In the genomic region with DNA sequence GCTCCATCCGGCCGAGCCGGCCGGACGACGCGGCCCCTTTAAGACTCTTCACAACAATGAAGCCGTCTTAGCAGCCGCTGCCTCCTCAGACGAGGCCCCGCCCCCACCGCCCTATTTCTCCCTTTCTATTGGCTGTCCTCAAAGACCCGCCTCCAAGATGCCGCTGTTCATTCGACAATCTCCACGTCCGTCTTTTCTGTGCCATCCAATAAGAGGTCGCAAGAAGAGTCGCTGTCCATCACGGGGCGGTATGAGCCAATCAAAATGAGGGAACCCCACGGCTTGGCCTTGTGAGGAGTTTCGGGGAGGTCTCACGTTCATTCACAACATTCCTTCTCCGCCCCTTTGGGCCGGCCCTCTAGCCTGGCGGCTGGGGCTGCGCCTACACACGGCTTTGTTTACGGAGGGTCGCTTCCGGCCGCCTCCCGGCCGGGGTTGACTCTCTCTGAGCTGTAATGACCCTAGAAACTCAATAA, we compare ENCODE assay signal across 8 mouse cellular contexts. TPM values are rescaled to one million over a fixed set of nuclear protein-coding genes. Genes with fewer than 3 reads are reported as not detected.
DNase-seq lines count a peak whose midpoint lies in the region; ATAC-seq lines count a peak whose summit lies in the region.

A gene (minus strand): TSS at position 58 of the 476 bp plus-strand sequence.

- peak within 1 kb of the TSS; percentile 72 for H3K4me3 ChIP-seq in brown adipose tissue, adult 24 weeks (ENCODE audit: insufficient read depth, low read depth, low read length)
- H3K4me3 ChIP-seq in heart, embryonic 13.5 days = peak within 1 kb of the TSS; percentile 90
- peak within 1 kb of the TSS; percentile 75 for H3K4me3 ChIP-seq in liver, embryonic 12.5 days
- peak within 1 kb of the TSS; percentile 99 for H3K4me3 ChIP-seq in stomach, embryonic 15.5 days (replicated peaks)

- under 1% methylated on average over 35 of the region's 35 CpGs for WGBS in heart, embryonic 13.5 days
- WGBS in liver, embryonic 12.5 days (ENCODE audit: insufficient replicate concordance) = under 1% methylated on average over 34 of the region's 35 CpGs
- under 1% methylated on average over 35 of the region's 35 CpGs for WGBS in stomach, embryonic 15.5 days

- no peaks in the 10 kb centered on the region for H3K27me3 ChIP-seq in heart, embryonic 13.5 days (replicated peaks)
- no peaks in the 10 kb centered on the region for H3K27me3 ChIP-seq in liver, embryonic 12.5 days (replicated peaks)
- no peaks in the 10 kb centered on the region for H3K27me3 ChIP-seq in stomach, embryonic 15.5 days (replicated peaks)

- peak; percentile 97 for ATAC-seq in heart, embryonic 13.5 days (ENCODE audit: extremely low read depth, insufficient number of reproducible peaks, low FRiP score, low TSS enrichment)
- ATAC-seq in liver, embryonic 12.5 days = peak; percentile 98
- ATAC-seq in stomach, embryonic 15.5 days (ENCODE audit: insufficient read depth, low FRiP score, low read depth) = peak; percentile 99

- no peaks in the 10 kb centered on the region for H3K9me3 ChIP-seq in heart, embryonic 13.5 days
- no peaks in the 10 kb centered on the region for H3K9me3 ChIP-seq in liver, embryonic 12.5 days (replicated peaks)
- no peaks in the 10 kb centered on the region for H3K9me3 ChIP-seq in stomach, embryonic 15.5 days

- peak; percentile 98 for DNase-seq in CD4-positive, CD25-positive, alpha-beta regulatory T cell, adult 2 months (ENCODE audit: low read depth, low spot score)
- DNase-seq in fat pad, adult 2 months (ENCODE audit: extremely low read depth, low read depth, low spot score) = peak; percentile 97
- DNase-seq in kidney, postnatal 10 days = peak; percentile 98
- DNase-seq in natural killer cell, adult 2 months (ENCODE audit: low spot score in 2 of 2) = peak; percentile 97 to 98

- H3K27ac ChIP-seq in brown adipose tissue, adult 24 weeks (replicated peaks; ENCODE audit: low read depth, low read length) = peak within 1 kb of the TSS; percentile 77
- H3K27ac ChIP-seq in heart, embryonic 13.5 days (replicated peaks) = peak within 1 kb of the TSS; percentile 82
- H3K27ac ChIP-seq in liver, embryonic 12.5 days = peak within 1 kb of the TSS; percentile 66
- peak within 1 kb of the TSS; percentile 81 for H3K27ac ChIP-seq in stomach, embryonic 15.5 days

- peaks cover 29% of the 10 kb centered on the region for H3K36me3 ChIP-seq in heart, embryonic 13.5 days
- no peaks in the 10 kb centered on the region for H3K36me3 ChIP-seq in liver, embryonic 12.5 days
- peaks cover 2% of the 10 kb centered on the region; the same call in 1 of the 2 replicates for H3K36me3 ChIP-seq in stomach, embryonic 15.5 days

- H3K4me1 ChIP-seq in brown adipose tissue, adult 24 weeks (ENCODE audit: control insufficient read depth, insufficient read depth, insufficient read length, low read length) = peaks cover 8% of the 10 kb centered on the region; the same call in 1 of the 2 replicates
- peaks cover 43% of the 10 kb centered on the region for H3K4me1 ChIP-seq in heart, embryonic 13.5 days
- H3K4me1 ChIP-seq in liver, embryonic 12.5 days = peaks cover 22% of the 10 kb centered on the region
- H3K4me1 ChIP-seq in stomach, embryonic 15.5 days = peaks cover 10% of the 10 kb centered on the region; the same call in 1 of the 2 replicates

- H3K9ac ChIP-seq in heart, embryonic 13.5 days = peak within 1 kb of the TSS; percentile 99
- peak within 1 kb of the TSS; percentile 92 for H3K9ac ChIP-seq in liver, embryonic 12.5 days
- peak within 1 kb of the TSS; percentile 95 for H3K9ac ChIP-seq in stomach, embryonic 15.5 days

- H3K4me2 ChIP-seq in heart, embryonic 13.5 days = peak within 1 kb of the TSS; percentile 91
- peak within 1 kb of the TSS; percentile 96 for H3K4me2 ChIP-seq in liver, embryonic 12.5 days
- H3K4me2 ChIP-seq in stomach, embryonic 15.5 days = peak within 1 kb of the TSS; percentile 84

RNA-seq across cellular contexts. Expression of the gene that starts here (rescaled TPM):
- 2.7 and 2.8 TPM in 2 replicates for polyA plus RNA-seq in brown adipose tissue, adult 24 weeks (2012; ENCODE audit: insufficient read depth, insufficient read length, missing spikeins)
- polyA plus RNA-seq in heart, embryonic 13.5 days (2015; fragmentation: Nextera tagmentation; extraction: Ambion mirVana) = 9.1 and 9.3 TPM in 2 replicates
- polyA plus RNA-seq in liver, embryonic 12.5 days (2016; fragmentation: Nextera tagmentation; extraction: Ambion mirVana) = 3.6 and 5.0 TPM in 2 replicates
- 8.9 and 9.7 TPM in 2 replicates for polyA plus RNA-seq in stomach, embryonic 15.5 days (2015; fragmentation: Nextera tagmentation; extraction: Ambion mirVana)

Comparison
In these comparisons a context has a peak if more than half of its experiments do, and no peak if none do; other contexts are left out.
1. Peak in every context shown above with its lines: DNase-seq, ATAC-seq, H3K4me3 ChIP-seq and H3K27ac ChIP-seq.